Mouse (Mus musculus): ENCODE results near the gene Shroom1. TPM values are rescaled to one million over a fixed set of nuclear protein-coding genes. Genes with fewer than 3 reads are reported as not detected.
"Not testable (repeated sequence)": the region's sequence is repeated elsewhere in the genome, so short reads cannot be mapped to it uniquely, and the experiment has no call there.

The Shroom1 gene
- polyA plus RNA-seq, 1 experiment from 2014 or later = 4.7 TPM

- H3K27me3 ChIP-seq (ENCODE audit: control insufficient read depth, insufficient read depth, low read length); DNase-seq (ENCODE audit: low spot score): not testable (repeated sequence)
- 94% methylated on average over 3 of the region's 3 CpGs for WGBS
Measured at GRCm38 (mm10) chr11:53426914-53427313, 30.1 kb upstream of the Shroom1 start.

GRCm38 (mm10) chr11:53427993-53428715 is 28.9 kb upstream of the Shroom1 start:
- no peaks in the 10 kb centered on the region for H3K9me3 ChIP-seq (ENCODE audit: control insufficient read depth, low read length)
- WGBS = 87% methylated on average over 3 of the region's 3 CpGs
- no peak overlapping the region for H3K27ac ChIP-seq (replicated peaks; ENCODE audit: low read depth, low read length)
- no peak for ATAC-seq (ENCODE audit: insufficient number of reproducible peaks, low FRiP score, low TSS enrichment, low read depth)
- H3K36me3 ChIP-seq (ENCODE audit: control insufficient read depth, insufficient read depth, low read length) = peaks cover 7% of the 10 kb centered on the region
- H3K27me3 ChIP-seq (ENCODE audit: control insufficient read depth, insufficient read depth, low read length) = no peaks in the 10 kb centered on the region
- no peak for DNase-seq (ENCODE audit: low spot score)
- no peak overlapping the region for H3K9ac ChIP-seq (ENCODE audit: low read length)
- H3K4me2 ChIP-seq (ENCODE audit: low read depth, severe bottlenecking) = no peak overlapping the region
- no peak overlapping the region for H3K4me3 ChIP-seq (ENCODE audit: low read depth, low read length)
- H3K4me1 ChIP-seq (ENCODE audit: control insufficient read depth, insufficient read depth, low read length) = peaks cover 5% of the 10 kb centered on the region; the same call in 1 of the 2 replicates

More at GRCm38 (mm10) chr11:53426914-53427313, 30.1 kb upstream of the Shroom1 start:
- H3K4me1 ChIP-seq (ENCODE audit: control insufficient read depth, insufficient read depth, low read length); H3K27ac ChIP-seq (replicated peaks; ENCODE audit: low read depth, low read length); H3K9ac ChIP-seq (ENCODE audit: low read length); ATAC-seq (ENCODE audit: insufficient number of reproducible peaks, low FRiP score, low TSS enrichment, low read depth); H3K4me2 ChIP-seq (ENCODE audit: low read depth, severe bottlenecking); H3K36me3 ChIP-seq (ENCODE audit: control insufficient read depth, insufficient read depth, low read length); H3K9me3 ChIP-seq (ENCODE audit: control insufficient read depth, low read length); H3K4me3 ChIP-seq (ENCODE audit: low read depth, low read length): not testable (repeated sequence)

- DNase-seq (ENCODE audit: low spot score) (no peak), ATAC-seq (ENCODE audit: insufficient number of reproducible peaks, low FRiP score, low TSS enrichment, low read depth) (no peak)
Measured at GRCm38 (mm10) chr11:53428716-53429057, 28.3 kb upstream of the Shroom1 start.

GRCm38 (mm10) chr11:53429182-53429581 is 27.8 kb upstream of the Shroom1 start:
- peaks cover 5% of the 10 kb centered on the region; the same call in 1 of the 2 replicates for H3K4me1 ChIP-seq (ENCODE audit: control insufficient read depth, insufficient read depth, low read length)
- no peaks in the 10 kb centered on the region for H3K9me3 ChIP-seq (ENCODE audit: control insufficient read depth, low read length)
- no peaks in the 10 kb centered on the region for H3K27me3 ChIP-seq (ENCODE audit: control insufficient read depth, insufficient read depth, low read length)
- DNase-seq (ENCODE audit: low spot score) (no peak), ATAC-seq (ENCODE audit: insufficient number of reproducible peaks, low FRiP score, low TSS enrichment, low read depth) (no peak)
- H3K4me3 ChIP-seq (ENCODE audit: low read depth, low read length) = no peak overlapping the region
- H3K4me2 ChIP-seq (ENCODE audit: low read depth, severe bottlenecking) = no peak overlapping the region
- H3K9ac ChIP-seq (ENCODE audit: low read length) = no peak overlapping the region
- H3K27ac ChIP-seq (replicated peaks; ENCODE audit: low read depth, low read length) = no peak overlapping the region
- peaks cover 7% of the 10 kb centered on the region for H3K36me3 ChIP-seq (ENCODE audit: control insufficient read depth, insufficient read depth, low read length)

More at GRCm38 (mm10) chr11:53428716-53429057, 28.3 kb upstream of the Shroom1 start:
- H3K9ac ChIP-seq (ENCODE audit: low read length) = no peak overlapping the region
- H3K9me3 ChIP-seq (ENCODE audit: control insufficient read depth, low read length) = no peaks in the 10 kb centered on the region
- peaks cover 5% of the 10 kb centered on the region; the same call in 1 of the 2 replicates for H3K4me1 ChIP-seq (ENCODE audit: control insufficient read depth, insufficient read depth, low read length)
- no peak overlapping the region for H3K27ac ChIP-seq (replicated peaks; ENCODE audit: low read depth, low read length)
- no peaks in the 10 kb centered on the region for H3K27me3 ChIP-seq (ENCODE audit: control insufficient read depth, insufficient read depth, low read length)
- peaks cover 7% of the 10 kb centered on the region for H3K36me3 ChIP-seq (ENCODE audit: control insufficient read depth, insufficient read depth, low read length)
- H3K4me3 ChIP-seq (ENCODE audit: low read depth, low read length) = no peak overlapping the region
- 96% methylated on average over 5 of the region's 5 CpGs for WGBS
- H3K4me2 ChIP-seq (ENCODE audit: low read depth, severe bottlenecking) = no peak overlapping the region

GRCm38 (mm10) chr11:53430300-53430669 is 26.7 kb upstream of the Shroom1 start:
- H3K4me2 ChIP-seq (ENCODE audit: low read depth, severe bottlenecking) = peak overlapping the region; percentile 82
- peak overlapping the region; percentile 76 for H3K9ac ChIP-seq (ENCODE audit: low read length)
- H3K27me3 ChIP-seq (ENCODE audit: control insufficient read depth, insufficient read depth, low read length) = no peaks in the 10 kb centered on the region
- H3K4me3 ChIP-seq (ENCODE audit: low read depth, low read length) = peak overlapping the region; percentile 69
- DNase-seq (ENCODE audit: low spot score) (no peak), ATAC-seq (ENCODE audit: insufficient number of reproducible peaks, low FRiP score, low TSS enrichment, low read depth) (peak; percentile 23; the same call in 1 of the 2 replicates)
- no peaks in the 10 kb centered on the region for H3K9me3 ChIP-seq (ENCODE audit: control insufficient read depth, low read length)
- WGBS = under 1% methylated on average over 34 of the region's 34 CpGs
- H3K36me3 ChIP-seq (ENCODE audit: control insufficient read depth, insufficient read depth, low read length) = peaks cover 7% of the 10 kb centered on the region
- H3K4me1 ChIP-seq (ENCODE audit: control insufficient read depth, insufficient read depth, low read length) = peaks cover 5% of the 10 kb centered on the region; the same call in 1 of the 2 replicates
- H3K27ac ChIP-seq (replicated peaks; ENCODE audit: low read depth, low read length) = no peak overlapping the region

GRCm38 (mm10) chr11:53430670-53431346 is 26.2 kb upstream of the Shroom1 start, which contains the start of the genes Uqcrq and Gdf9:
Uqcrq (minus strand) TSS chr11:53430831.
Gdf9 (plus strand) TSS chr11:53431023.
- peak; percentile 98 for ATAC-seq (ENCODE audit: insufficient number of reproducible peaks, low FRiP score, low TSS enrichment, low read depth)
- no peaks in the 10 kb centered on the region for H3K27me3 ChIP-seq (ENCODE audit: control insufficient read depth, insufficient read depth, low read length)

GRCm38 (mm10) chr11:53431347-53432056 is 25.5 kb upstream of the Shroom1 start:
- ATAC-seq (ENCODE audit: insufficient number of reproducible peaks, low FRiP score, low TSS enrichment, low read depth) (no peak; the same call in 1 of the 2 replicates), DNase-seq (ENCODE audit: low spot score) (no peak)
- WGBS = 17% methylated on average over 9 of the region's 9 CpGs
- Histone ChIP-seq H3K36me3 (ENCODE audit: control insufficient read depth, insufficient read depth, low read length) (peaks cover 7% of the 10 kb centered on the region), H3K4me1 (ENCODE audit: control insufficient read depth, insufficient read depth, low read length) (peaks cover 5% of the 10 kb centered on the region; the same call in 1 of the 2 replicates), H3K27me3 (ENCODE audit: control insufficient read depth, insufficient read depth, low read length) (no peaks in the 10 kb centered on the region), H3K27ac (replicated peaks; ENCODE audit: low read depth, low read length) (no peak overlapping the region), H3K4me3 (ENCODE audit: low read depth, low read length) (peak overlapping the region; percentile 69), H3K9ac (ENCODE audit: low read length) (0 out of 2 replicates have a peak overlapping the region, but pooled peaks have one; percentile 12), H3K9me3 (ENCODE audit: control insufficient read depth, low read length) (no peaks in the 10 kb centered on the region), H3K4me2 (ENCODE audit: low read depth, severe bottlenecking) (peak overlapping the region; percentile 45)

More at GRCm38 (mm10) chr11:53430670-53431346, 26.2 kb upstream of the Shroom1 start, which contains the start of the genes Uqcrq and Gdf9:
- H3K9ac ChIP-seq (ENCODE audit: low read length) = peak within 1 kb of the TSS; percentile 76
- peaks cover 5% of the 10 kb centered on the region; the same call in 1 of the 2 replicates for H3K4me1 ChIP-seq (ENCODE audit: control insufficient read depth, insufficient read depth, low read length)
- peak; percentile 98 for DNase-seq (ENCODE audit: low spot score)
- H3K36me3 ChIP-seq (ENCODE audit: control insufficient read depth, insufficient read depth, low read length) = peaks cover 7% of the 10 kb centered on the region
- H3K4me2 ChIP-seq (ENCODE audit: low read depth, severe bottlenecking) = peak within 1 kb of the TSS; percentile 82
- no peak within 1 kb of the TSS for H3K27ac ChIP-seq (replicated peaks; ENCODE audit: low read depth, low read length)
- under 1% methylated on average over 44 of the region's 44 CpGs for WGBS
- peak within 1 kb of the TSS; percentile 69 for H3K4me3 ChIP-seq (ENCODE audit: low read depth, low read length)
- no peaks in the 10 kb centered on the region for H3K9me3 ChIP-seq (ENCODE audit: control insufficient read depth, low read length)

GRCm38 (mm10) chr11:53433057-53433456 is 23.9 kb upstream of the Shroom1 start:
- Histone ChIP-seq H3K36me3 (ENCODE audit: control insufficient read depth, insufficient read depth, low read length) (peaks cover 7% of the 10 kb centered on the region), H3K4me3 (ENCODE audit: low read depth, low read length) (no peak overlapping the region), H3K9me3 (ENCODE audit: control insufficient read depth, low read length) (no peaks in the 10 kb centered on the region), H3K27ac (replicated peaks; ENCODE audit: low read depth, low read length) (no peak overlapping the region), H3K27me3 (ENCODE audit: control insufficient read depth, insufficient read depth, low read length) (no peaks in the 10 kb centered on the region), H3K4me2 (ENCODE audit: low read depth, severe bottlenecking) (no peak overlapping the region), H3K4me1 (ENCODE audit: control insufficient read depth, insufficient read depth, low read length) (peaks cover 5% of the 10 kb centered on the region; the same call in 1 of the 2 replicates), H3K9ac (ENCODE audit: low read length) (no peak overlapping the region)
- ATAC-seq (ENCODE audit: insufficient number of reproducible peaks, low FRiP score, low TSS enrichment, low read depth) (no peak), DNase-seq (ENCODE audit: low spot score) (no peak)
- WGBS = 73% methylated on average over 6 of the region's 6 CpGs

Measured in limb, embryonic 11.5 days (tissue).